Mouse (Mus musculus): ENCODE measurements around the gene Tas2r120. TPM values are rescaled to one million over a fixed set of nuclear protein-coding genes. Genes with fewer than 3 reads are reported as not detected.
"Not testable (repeated sequence)": the region's sequence is repeated elsewhere in the genome, so short reads cannot be mapped to it uniquely, and the experiment has no call there.

Tas2r120 gene
- not detected in 2 replicates for polyA plus RNA-seq (2015; fragmentation: Nextera tagmentation; extraction: Ambion mirVana)

GRCm38 (mm10) chr6:132656653-132657052, at the start of gene Tas2r120:
Tas2r120 (plus strand) TSS chr6:132656953.
- H3K9ac ChIP-seq, result no peak within 1 kb of the TSS
- ATAC-seq (replicated peaks), result no peak
- H3K4me1 ChIP-seq, result no peaks in the 10 kb centered on the region
- H3K9me3 ChIP-seq, result no peaks in the 10 kb centered on the region
- no peak within 1 kb of the TSS for H3K27ac ChIP-seq
- H3K27me3 ChIP-seq (replicated peaks), result no peaks in the 10 kb centered on the region
- no peak within 1 kb of the TSS for H3K4me2 ChIP-seq
- H3K4me3 ChIP-seq, result no peak within 1 kb of the TSS
- no peaks in the 10 kb centered on the region for H3K36me3 ChIP-seq (replicated peaks)

- no peaks in the 10 kb centered on the region for H3K36me3 ChIP-seq (replicated peaks)
- no peaks in the 10 kb centered on the region for H3K27me3 ChIP-seq (replicated peaks)
- no peaks in the 10 kb centered on the region for H3K9me3 ChIP-seq
- H3K9ac ChIP-seq, result no peak overlapping the region
- ATAC-seq (replicated peaks), result no peak
- H3K4me1 ChIP-seq, result no peaks in the 10 kb centered on the region
- no peak overlapping the region for H3K27ac ChIP-seq
- H3K4me3 ChIP-seq, result no peak overlapping the region
- H3K4me2 ChIP-seq, result no peak overlapping the region
Measured at GRCm38 (mm10) chr6:132649399-132649798, 7.4 kb upstream of the Tas2r120 start.

DNA sequence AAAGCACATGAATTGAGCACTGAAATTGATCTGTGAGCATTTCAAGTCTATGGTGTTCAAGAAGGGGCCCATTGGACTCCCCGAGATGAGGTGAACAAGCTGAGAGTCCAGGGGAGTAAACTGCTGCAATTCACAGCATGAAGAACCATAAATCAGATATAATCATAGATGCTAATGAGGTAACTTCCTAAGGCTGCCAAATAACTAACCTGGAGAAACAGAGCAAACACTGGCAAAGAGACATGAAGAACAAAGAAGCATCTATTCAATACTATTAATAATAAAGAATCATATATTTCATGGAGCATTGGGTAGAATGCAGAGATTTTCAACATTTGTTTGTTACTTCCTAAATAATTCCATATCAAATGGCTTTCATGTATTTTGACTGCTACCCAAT, 5.3 kb upstream of the Tas2r120 start, which contains the start of gene A630073D07Rik:
A630073D07Rik (minus strand) TSS at position 101 of the 400 bp plus-strand sequence.
- Histone ChIP-seq H3K27ac (no peak within 1 kb of the TSS), H3K4me1 (no peaks in the 10 kb centered on the region), H3K27me3 (replicated peaks) (no peaks in the 10 kb centered on the region), H3K9ac (no peak within 1 kb of the TSS), H3K4me3 (no peak within 1 kb of the TSS), H3K4me2 (no peak within 1 kb of the TSS), H3K36me3 (replicated peaks) (no peaks in the 10 kb centered on the region), H3K9me3 (no peaks in the 10 kb centered on the region)
- 87% methylated on average over 1 of the region's 1 CpGs for WGBS
- no peak for ATAC-seq (replicated peaks)

GRCm38 (mm10) chr6:132691596-132691995, 34.8 kb downstream of the Tas2r120 start:
- not testable (repeated sequence) for H3K4me3 ChIP-seq; H3K27ac ChIP-seq; H3K9me3 ChIP-seq; H3K9ac ChIP-seq; H3K4me1 ChIP-seq; ATAC-seq (replicated peaks); H3K27me3 ChIP-seq (replicated peaks); H3K4me2 ChIP-seq; H3K36me3 ChIP-seq (replicated peaks)
- WGBS, result 91% methylated on average over 7 of the region's 7 CpGs

- no peak within 1 kb of the TSS for H3K27ac ChIP-seq
- H3K4me3 ChIP-seq, result no peak within 1 kb of the TSS
- no peaks in the 10 kb centered on the region for H3K27me3 ChIP-seq (replicated peaks)
- no peak for ATAC-seq (replicated peaks)
- H3K9me3 ChIP-seq, result no peaks in the 10 kb centered on the region
- WGBS, result 76% methylated on average over 1 of the region's 1 CpGs
- no peak within 1 kb of the TSS for H3K4me2 ChIP-seq
- H3K36me3 ChIP-seq (replicated peaks), result no peaks in the 10 kb centered on the region
- no peak within 1 kb of the TSS for H3K9ac ChIP-seq
- H3K4me1 ChIP-seq, result no peaks in the 10 kb centered on the region
Measured at GRCm38 (mm10) chr6:132700907-132701306, 44.2 kb downstream of the Tas2r120 start, which contains the start of gene Tas2r121. Tas2r121 (minus strand) TSS chr6:132701007.

Other genes with a start within 250 kb of the Tas2r120 start
- not detected in 2 replicates for gene Prh1, start 87.1 kb upstream of the Tas2r120 start, polyA plus RNA-seq (2015; fragmentation: Nextera tagmentation; extraction: Ambion mirVana)
- not detected in 2 replicates for gene Prp2, start 61.0 kb upstream of the Tas2r120 start, polyA plus RNA-seq (2015; fragmentation: Nextera tagmentation; extraction: Ambion mirVana)
- gene A630073D07Rik, start 5.4 kb upstream of the Tas2r120 start, polyA plus RNA-seq (2015; fragmentation: Nextera tagmentation; extraction: Ambion mirVana), result not detected in 2 replicates
- gene Tas2r121, start 44.1 kb downstream of the Tas2r120 start, polyA plus RNA-seq (2015; fragmentation: Nextera tagmentation; extraction: Ambion mirVana), result not detected in 2 replicates
- gene Tas2r122, start 55.0 kb downstream of the Tas2r120 start, polyA plus RNA-seq (2015; fragmentation: Nextera tagmentation; extraction: Ambion mirVana), result not detected in 2 replicates
- gene Tas2r115, start 81.1 kb downstream of the Tas2r120 start, polyA plus RNA-seq (2015; fragmentation: Nextera tagmentation; extraction: Ambion mirVana), result not detected in 2 replicates
- gene Tas2r124, start 97.8 kb downstream of the Tas2r120 start, polyA plus RNA-seq (2015; fragmentation: Nextera tagmentation; extraction: Ambion mirVana), result not detected in 2 replicates
- gene Tas2r102, start 105.2 kb downstream of the Tas2r120 start, polyA plus RNA-seq (2015; fragmentation: Nextera tagmentation; extraction: Ambion mirVana), result not detected in 2 replicates
- gene Tas2r136, start 121.2 kb downstream of the Tas2r120 start, polyA plus RNA-seq (2015; fragmentation: Nextera tagmentation; extraction: Ambion mirVana), result not detected in 2 replicates
- not detected in 2 replicates for gene Tas2r117, start 145.9 kb downstream of the Tas2r120 start, polyA plus RNA-seq (2015; fragmentation: Nextera tagmentation; extraction: Ambion mirVana)
- not detected in 2 replicates for gene Tas2r123, start 190.2 kb downstream of the Tas2r120 start, polyA plus RNA-seq (2015; fragmentation: Nextera tagmentation; extraction: Ambion mirVana)
- gene Tas2r116, start 198.5 kb downstream of the Tas2r120 start, polyA plus RNA-seq (2015; fragmentation: Nextera tagmentation; extraction: Ambion mirVana), result not detected in 2 replicates
- gene Tas2r110, start 211.1 kb downstream of the Tas2r120 start, polyA plus RNA-seq (2015; fragmentation: Nextera tagmentation; extraction: Ambion mirVana), result not detected in 2 replicates
- gene Tas2r113, start 236.1 kb downstream of the Tas2r120 start, polyA plus RNA-seq (2015; fragmentation: Nextera tagmentation; extraction: Ambion mirVana), result not detected in 2 replicates

All from midbrain, embryonic 15.5 days (tissue).